Mouse (Mus musculus) liver, adult 2 months (tissue): ENCODE results near the gene Ppp3ca.

Experiments
- CTCF ChIP-seq: fragments of 200-500 bp; IDR thresholded peaks from 2 replicates; pipeline ENCODE4 v1.5.1; 2011; ENCODE audit warnings: low read depth, low read length, control low read depth
- POLR2A ChIP-seq: fragments of 200-500 bp; IDR thresholded peaks from 2 replicates; pipeline ENCODE4 v1.6.1; 2011; ENCODE audit warnings: low read length, control low read depth; ENCODE audit not compliant: insufficient read depth; ENCODE audit errors: extremely low read depth

DNA sequence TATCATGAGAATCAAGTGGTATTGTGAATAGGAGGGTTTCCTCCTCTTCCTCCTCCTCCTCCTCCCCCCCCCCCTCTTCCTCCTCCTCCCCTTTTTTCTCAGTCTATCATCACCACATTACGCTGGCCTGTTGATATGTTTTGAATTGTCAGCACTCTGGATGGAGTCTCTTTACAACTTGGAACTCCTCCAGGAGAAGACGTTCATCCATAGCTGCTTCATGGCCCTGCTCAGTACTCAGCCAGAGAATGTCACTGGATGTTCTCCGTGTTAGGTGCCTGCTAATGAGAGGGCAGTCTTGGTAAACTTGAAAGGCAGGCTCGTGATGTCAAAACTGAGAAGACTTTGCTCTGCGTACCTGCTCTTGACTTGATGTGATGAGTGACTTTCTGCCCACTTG lies 149.1 kb downstream of the Ppp3ca start:
- TF ChIP-seq POLR2A (no peak), CTCF (no peak)
